Mouse (Mus musculus) liver, embryonic 14.5 days (tissue): ENCODE measurements around the gene Rnf152.

ENCODE experiments used
- CTCF ChIP-seq: IDR thresholded peaks from 2 replicates; pipeline ENCODE4 v1.5.1; 2016; ENCODE audit warnings: antibody characterized with exemption, low read depth, control low read depth
- EP300 ChIP-seq: IDR thresholded peaks from 2 replicates; pipeline ENCODE4 v1.6.1; 2016; ENCODE audit warnings: antibody characterized with exemption, low read depth

- TF ChIP-seq CTCF = no peak
- no peak for TF ChIP-seq EP300
These were observed 14.2 kb downstream of the Rnf152 start for GRCm38 (mm10) chr1:105342305-105342704.
